Mouse (Mus musculus) megakaryocyte, embryonic 14.5 days (primary cell): Measurements from ENCODE around the gene Ifit2.

Source experiments
- FLI1 ChIP-seq: IDR thresholded peaks from 2 replicates; pipeline ENCODE4 v1.6.1; 2012; ENCODE audit warnings: low read length, inconsistent platforms, mixed read lengths
- GATA1 ChIP-seq: IDR thresholded peaks from 3 replicates; pipeline ENCODE4 v1.6.1; 2012; ENCODE audit warnings: mixed read lengths, low read length, inconsistent platforms, borderline replicate concordance

DNA sequence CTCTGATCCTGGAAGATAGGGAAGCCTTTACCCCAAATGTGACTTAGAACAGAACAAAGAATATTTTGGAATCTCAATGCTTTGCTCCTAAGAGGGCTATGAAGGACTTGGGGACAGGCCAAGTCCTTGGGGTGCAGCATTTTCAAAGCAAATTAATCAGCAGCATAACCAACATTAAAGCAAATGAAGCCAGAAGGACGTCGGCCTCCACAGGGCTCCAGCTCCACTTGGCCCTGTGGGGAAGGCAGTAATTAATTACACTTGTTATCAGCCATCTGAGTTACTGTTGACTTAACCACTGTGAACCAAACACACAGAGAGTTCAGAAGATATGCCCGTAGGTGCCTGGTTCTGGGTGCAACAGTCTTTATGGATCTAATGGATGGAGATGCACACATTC is 31.7 kb upstream of the Ifit2 start:
- TF ChIP-seq GATA1 (no peak), FLI1 (no peak)
